Mouse (Mus musculus) kidney, adult 2 months (tissue): ENCODE measurements around the gene Unc5a.

Experiments used
- CTCF ChIP-seq: fragments of 200-500 bp; conservative IDR thresholded peaks from 2 replicates; pipeline ENCODE4 v1.5.1; 2011; ENCODE audit warnings: low read depth, mild to moderate bottlenecking, control low read depth, low read length, moderate library complexity, mixed read lengths; ENCODE audit not compliant: insufficient read depth, insufficient read length
- POLR2A ChIP-seq: fragments of 200-500 bp; IDR thresholded peaks from one replicate; pipeline ENCODE4 v1.6.1; 2011; ENCODE audit warnings: low read depth, low read length, control low read depth

GRCm38 (mm10) chr13:54926654-54927053, 22.6 kb upstream of the Unc5a start:
- no peak for TF ChIP-seq CTCF
- no peak for TF ChIP-seq POLR2A
